Mouse (Mus musculus) E14TG2a.4 (cell line): ENCODE results near the gene Rala.

Source experiments
- H3K27me3 ChIP-seq: 2 replicates; pipeline ENCODE4 v1.6.1; 2014; ENCODE audit warnings: low read length, control low read depth; ENCODE audit not compliant: insufficient read depth
- H3K36me3 ChIP-seq: 2 replicates; pipeline ENCODE4 v1.6.1; 2014; ENCODE audit warnings: low read length, control low read depth; ENCODE audit not compliant: insufficient read depth
- H3K4me1 ChIP-seq: replicated peaks from 2 replicates; pipeline ENCODE4 v1.6.1; 2014; ENCODE audit warnings: low read depth, low read length, control low read depth
- H3K4me3 ChIP-seq: replicated peaks from 2 replicates; pipeline ENCODE4 v1.5.1; 2014; ENCODE audit warnings: mild to moderate bottlenecking, low read length
- H3K9me3 ChIP-seq: 2 replicates; pipeline ENCODE4 v1.6.1; 2014; ENCODE audit warnings: low read length, control low read depth
- CTCF ChIP-seq: conservative IDR thresholded peaks from 2 replicates; pipeline ENCODE4 v1.5.1; 2014; ENCODE audit warnings: low read length
- NANOG ChIP-seq: IDR thresholded peaks from 2 replicates; pipeline ENCODE4 v1.6.1; 2014; ENCODE audit warnings: borderline replicate concordance, low read length, mixed read lengths
- POU5F1 ChIP-seq: IDR thresholded peaks from 2 replicates; pipeline ENCODE4 v1.6.1; 2014; ENCODE audit warnings: low read length, borderline replicate concordance

Rala gene

DNA sequence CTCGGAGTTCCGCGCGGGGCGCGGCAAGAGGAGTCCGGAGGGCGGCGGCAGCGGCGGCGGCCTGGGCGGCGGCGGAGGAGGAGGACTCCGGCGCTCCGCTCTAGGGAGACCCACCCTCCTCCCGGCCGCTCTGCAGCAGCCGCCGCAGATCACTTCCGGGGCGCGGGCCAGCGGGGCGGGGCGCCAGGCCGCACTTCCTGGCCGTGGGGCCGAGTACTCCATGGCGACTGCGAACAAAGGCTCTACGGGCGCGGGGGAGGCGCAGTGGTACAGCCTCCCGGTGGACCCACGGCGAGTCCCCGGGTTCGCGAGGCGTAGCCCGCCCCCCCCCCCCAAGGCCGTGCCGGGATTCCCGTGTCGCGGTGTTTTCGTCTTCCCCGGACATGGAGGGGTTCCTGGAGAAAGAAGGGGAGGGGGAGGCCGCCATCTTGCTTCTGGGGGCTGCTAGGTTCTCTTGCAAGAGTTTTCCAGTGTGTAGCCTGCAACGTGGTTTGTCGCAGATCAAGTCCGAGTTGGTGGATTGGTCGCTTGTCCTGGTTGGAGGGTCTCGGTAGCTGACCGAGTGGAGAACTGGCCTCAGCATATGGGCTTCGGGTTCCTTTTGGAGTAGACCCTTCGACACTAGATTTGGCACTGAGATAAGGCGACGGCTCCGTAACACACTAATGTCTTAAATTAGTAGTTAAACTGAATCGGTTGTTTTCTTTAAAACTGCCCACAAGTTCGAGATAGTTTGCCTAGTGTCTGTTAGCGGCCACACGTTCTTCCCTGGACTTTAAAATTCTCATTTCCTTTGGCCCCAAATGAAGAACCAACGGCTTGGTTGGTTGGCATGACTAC lies at the start of gene Rala:
Gene Rala, minus strand, starts transcription at position 162 of the 840 bp plus-strand sequence.
- peaks cover 24% of the 10 kb centered on the region for H3K4me1 ChIP-seq
- peak within 1 kb of the TSS; percentile 91 for H3K4me3 ChIP-seq
- TF ChIP-seq NANOG: no peak
- TF ChIP-seq CTCF: no peak
- no peak for TF ChIP-seq POU5F1
- H3K27me3 ChIP-seq: peaks cover 4% of the 10 kb centered on the region; the same call in 1 of the 2 replicates
- no peaks in the 10 kb centered on the region for H3K9me3 ChIP-seq
- H3K36me3 ChIP-seq: no peaks in the 10 kb centered on the region; the same call in 1 of the 2 replicates

DNA sequence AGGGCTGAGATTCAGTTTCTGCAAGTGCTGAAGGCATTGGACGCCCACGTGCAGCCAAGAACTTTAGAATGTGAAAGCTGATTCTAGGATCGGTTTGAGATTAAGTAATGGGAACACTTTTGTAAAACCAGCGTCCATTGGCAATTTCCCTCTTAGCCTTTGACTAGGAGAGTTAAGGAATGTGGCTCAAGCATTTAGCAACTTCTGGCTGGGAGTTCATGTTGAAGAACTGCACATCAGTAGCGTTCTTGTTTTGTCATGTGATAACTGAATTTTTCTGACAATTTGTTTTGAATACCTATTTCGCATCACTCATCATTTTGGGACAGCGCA lies 49.4 kb upstream of the Rala start:
- H3K27me3 ChIP-seq: no peaks in the 10 kb centered on the region
- TF ChIP-seq CTCF: no peak
- TF ChIP-seq NANOG: no peak
- no peak for TF ChIP-seq POU5F1

DNA sequence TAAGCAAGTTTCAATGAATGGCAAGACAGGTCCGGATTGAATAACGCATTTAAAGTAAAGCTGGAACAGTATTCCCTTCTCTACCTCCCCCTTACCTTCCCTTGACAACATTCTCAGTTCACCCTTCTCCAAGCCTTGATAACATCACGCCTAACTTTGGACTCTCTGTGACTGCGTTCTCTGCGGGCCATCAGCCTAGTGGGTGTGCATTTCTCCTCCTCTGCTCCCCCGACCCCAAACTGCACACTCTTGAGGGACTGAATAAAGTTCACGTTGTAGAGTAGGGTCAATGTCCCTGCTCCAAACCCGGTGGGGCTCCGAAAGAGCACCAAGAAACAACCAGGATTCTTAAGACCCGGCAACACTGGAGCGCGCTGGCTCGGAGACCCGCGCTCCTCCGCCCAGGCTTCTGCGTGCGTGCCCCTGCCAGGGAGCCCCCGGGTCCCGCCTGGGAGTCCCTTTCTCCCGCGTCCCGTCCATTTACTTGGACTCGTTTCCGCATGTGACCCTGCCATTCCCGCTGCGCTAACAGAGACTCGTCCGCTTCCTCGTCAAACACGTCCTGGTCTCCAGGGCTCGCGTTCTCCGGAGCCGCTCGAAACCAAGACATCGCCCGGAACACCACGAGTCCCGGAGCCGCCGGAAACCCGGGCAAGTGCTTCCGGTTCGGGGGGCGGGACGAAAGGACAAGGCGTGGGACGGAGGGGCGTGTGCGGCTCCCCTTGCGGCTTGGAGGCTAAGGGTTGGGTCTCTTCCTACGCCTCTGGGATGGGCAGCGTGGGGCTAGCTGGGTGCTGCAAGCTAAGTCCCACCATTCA lies 48.9 kb upstream of the Rala start, which contains the start of gene Yae1d1:
Gene Yae1d1, minus strand, starts transcription at position 653 of the 818 bp plus-strand sequence.
- H3K27me3 ChIP-seq: no peaks in the 10 kb centered on the region
- peak within 1 kb of the TSS; percentile 97 for H3K4me3 ChIP-seq
- peaks cover 23% of the 10 kb centered on the region for H3K36me3 ChIP-seq
- no peaks in the 10 kb centered on the region for H3K9me3 ChIP-seq
- peaks cover 15% of the 10 kb centered on the region for H3K4me1 ChIP-seq
- no peak for TF ChIP-seq NANOG
- no peak for TF ChIP-seq CTCF
- no peak for TF ChIP-seq POU5F1

More for the DNA sequence above, 49.4 kb upstream of the Rala start:
- peaks cover 22% of the 10 kb centered on the region for H3K36me3 ChIP-seq
- peaks cover 15% of the 10 kb centered on the region for H3K4me1 ChIP-seq
- H3K4me3 ChIP-seq: peak overlapping the region; percentile 97
- no peaks in the 10 kb centered on the region for H3K9me3 ChIP-seq

DNA sequence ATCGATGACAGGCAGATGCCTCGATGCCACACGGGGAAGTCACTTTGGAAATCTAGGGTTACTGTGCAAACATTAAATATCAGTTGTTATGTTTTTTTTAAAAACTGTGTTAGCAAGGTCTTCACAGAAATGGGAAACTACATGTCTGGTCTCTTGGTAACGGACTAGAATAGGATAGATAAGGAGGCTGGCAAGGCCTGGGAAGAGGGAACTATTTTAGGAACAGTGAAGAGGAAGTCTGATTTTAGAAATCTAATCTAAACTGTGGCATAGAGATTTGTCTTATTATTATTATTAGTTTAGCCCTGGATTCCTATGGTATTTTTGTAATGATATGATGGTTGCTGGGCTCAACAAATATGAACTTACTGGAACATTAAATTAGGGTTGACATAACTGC lies 48.0 kb upstream of the Rala start:
- Histone ChIP-seq H3K4me3 (peak overlapping the region; percentile 97), H3K9me3 (no peaks in the 10 kb centered on the region), H3K27me3 (no peaks in the 10 kb centered on the region), H3K4me1 (peaks cover 15% of the 10 kb centered on the region), H3K36me3 (peaks cover 32% of the 10 kb centered on the region)
- TF ChIP-seq POU5F1: no peak
- TF ChIP-seq NANOG: no peak
- no peak for TF ChIP-seq CTCF

DNA sequence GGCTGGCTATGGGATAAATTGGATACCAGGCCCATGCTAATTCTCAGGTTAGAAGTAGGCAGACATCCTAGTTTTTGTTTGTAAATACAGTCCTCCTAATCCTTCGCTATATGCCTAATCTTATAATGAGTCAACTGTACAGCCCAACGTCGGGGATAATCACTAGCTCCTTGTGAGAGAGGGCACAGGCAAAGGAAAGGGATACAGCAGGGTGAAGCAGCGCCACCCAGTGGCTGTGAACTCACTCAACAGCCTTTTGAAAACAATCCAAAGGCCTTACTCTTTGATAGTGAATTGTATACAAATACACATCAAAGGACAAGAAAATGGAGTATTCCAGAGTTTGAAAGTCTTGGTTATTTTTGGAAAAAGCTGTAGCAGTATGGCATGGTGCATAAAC lies 39.2 kb upstream of the Rala start:
- TF ChIP-seq NANOG: no peak
- peak; percentile 76 for TF ChIP-seq CTCF
- no peaks in the 10 kb centered on the region for H3K4me1 ChIP-seq
- H3K9me3 ChIP-seq: no peaks in the 10 kb centered on the region
- no peaks in the 10 kb centered on the region for H3K27me3 ChIP-seq
- peaks cover 55% of the 10 kb centered on the region for H3K36me3 ChIP-seq
- H3K4me3 ChIP-seq: no peak overlapping the region

DNA sequence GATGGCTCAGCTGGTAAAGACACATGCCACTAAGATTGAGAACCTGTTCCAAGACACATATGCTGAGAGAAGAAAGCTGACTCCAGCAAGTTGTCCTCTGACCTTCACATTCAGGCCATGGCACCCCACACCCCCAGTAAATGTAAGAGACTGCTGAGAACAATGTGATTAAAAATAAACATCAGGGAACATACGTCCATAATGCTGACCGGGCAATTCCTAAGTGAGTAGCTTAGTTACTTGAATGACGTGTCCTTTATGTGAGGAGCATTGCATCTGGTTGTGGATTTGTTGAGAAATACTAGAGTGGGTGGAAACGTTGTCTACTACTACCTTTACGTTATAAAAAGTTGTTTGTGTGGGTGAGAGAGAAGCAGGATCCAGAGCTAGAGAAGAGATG lies 38.6 kb upstream of the Rala start:
- H3K9me3 ChIP-seq: no peaks in the 10 kb centered on the region
- TF ChIP-seq NANOG: no peak
- H3K4me1 ChIP-seq: no peaks in the 10 kb centered on the region
- no peak overlapping the region for H3K4me3 ChIP-seq
- H3K27me3 ChIP-seq: no peaks in the 10 kb centered on the region
- peaks cover 51% of the 10 kb centered on the region for H3K36me3 ChIP-seq

DNA sequence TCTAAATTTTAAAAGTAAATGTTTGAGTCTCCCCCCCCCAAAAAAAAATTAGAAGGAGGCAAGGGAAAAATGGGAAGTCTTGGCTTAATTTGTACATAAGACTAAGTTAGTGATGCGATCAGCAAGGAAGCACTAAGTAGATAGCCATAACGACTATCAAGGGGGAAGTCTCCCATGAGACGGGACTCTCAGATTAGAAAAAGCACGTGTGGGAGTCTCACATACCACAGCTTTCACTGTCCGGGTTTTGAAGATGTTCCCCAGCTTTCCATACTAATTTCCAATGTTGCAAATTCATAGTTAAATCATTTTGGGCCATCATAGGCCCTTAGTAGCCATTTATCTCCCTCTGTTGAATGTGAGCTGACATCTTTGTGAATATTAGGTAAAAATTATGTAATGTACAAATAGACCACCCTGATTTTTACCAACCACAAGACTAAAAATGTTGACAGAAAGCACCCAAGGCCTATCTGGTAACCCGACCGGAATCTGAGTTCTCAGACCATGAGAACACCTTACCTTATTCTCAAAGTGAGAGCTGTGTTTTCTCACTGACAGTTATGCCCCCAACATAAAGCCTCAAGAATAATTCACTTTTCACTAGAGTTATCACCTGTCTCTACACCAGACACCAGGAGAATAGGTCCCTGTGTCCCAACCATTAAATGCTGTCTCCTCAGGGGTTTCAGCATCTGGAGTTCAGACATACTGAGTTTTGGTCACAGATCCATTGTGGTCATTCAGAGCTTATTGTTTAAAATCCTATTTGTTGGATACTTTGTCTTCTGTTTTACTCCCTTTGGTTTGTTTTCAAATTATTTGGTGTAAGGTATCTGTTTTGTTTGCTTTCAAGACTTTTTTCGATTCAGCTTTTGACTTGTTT lies 33.1 kb upstream of the Rala start:
- Histone ChIP-seq H3K9me3 (no peaks in the 10 kb centered on the region), H3K4me1 (no peaks in the 10 kb centered on the region), H3K4me3 (no peak overlapping the region), H3K27me3 (no peaks in the 10 kb centered on the region), H3K36me3 (no peaks in the 10 kb centered on the region; the same call in 1 of the 2 replicates)
- TF ChIP-seq POU5F1 (no peak), CTCF (no peak), NANOG (no peak)

DNA sequence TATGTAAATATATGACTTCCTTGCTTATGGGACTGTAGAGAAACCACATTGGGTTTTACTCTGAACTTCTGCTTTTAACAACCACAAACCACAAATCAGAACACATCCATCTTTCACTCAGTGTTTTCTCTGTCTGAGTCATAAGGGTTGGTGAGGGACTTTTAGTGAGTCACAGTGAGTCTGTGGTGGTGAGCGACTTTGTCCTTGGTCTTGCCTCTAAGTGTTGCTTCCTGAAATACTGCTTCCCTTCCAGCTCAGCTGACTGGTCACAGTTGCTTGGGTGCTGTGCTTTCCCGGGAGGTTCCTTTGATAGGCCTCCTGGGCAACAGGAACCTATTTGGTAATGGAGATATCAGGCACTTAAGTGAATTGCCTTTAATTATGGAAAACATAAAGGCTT lies 31.9 kb upstream of the Rala start:
- TF ChIP-seq CTCF: no peak
- Histone ChIP-seq H3K27me3 (no peaks in the 10 kb centered on the region), H3K9me3 (no peaks in the 10 kb centered on the region), H3K4me3 (no peak overlapping the region), H3K36me3 (no peaks in the 10 kb centered on the region), H3K4me1 (no peaks in the 10 kb centered on the region)
